Mouse (Mus musculus): ENCODE measurements at regions not wholly inside any gene's neighbourhood (a gene's known extent, or its start where the extent isn't known, plus 50 kb on each side); places are given as distances from the start of the nearest gene placed in this dataset.

DNA sequence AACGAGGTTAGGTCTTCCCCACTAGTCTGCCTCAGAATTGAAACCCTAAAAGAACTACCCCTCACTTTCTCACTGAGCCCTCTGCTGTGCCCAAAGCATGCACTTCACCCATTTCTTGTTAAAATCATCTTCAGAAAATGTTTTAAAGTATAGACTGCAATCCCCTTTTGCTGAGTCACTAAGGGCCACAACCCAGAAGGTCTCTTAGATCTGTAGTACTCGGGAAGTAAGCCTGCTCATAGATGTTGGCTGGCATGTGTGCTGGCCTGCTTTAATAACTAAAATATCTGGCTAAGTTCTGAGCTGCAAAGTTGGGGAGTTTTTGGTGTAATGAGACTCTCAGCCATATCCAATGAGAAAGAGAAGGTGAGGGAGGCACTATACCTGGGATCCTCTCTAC, 329.9 kb downstream of the Insc start:
- DNase-seq (ENCODE audit: low spot score in 2 of 2), result no peak

DNA sequence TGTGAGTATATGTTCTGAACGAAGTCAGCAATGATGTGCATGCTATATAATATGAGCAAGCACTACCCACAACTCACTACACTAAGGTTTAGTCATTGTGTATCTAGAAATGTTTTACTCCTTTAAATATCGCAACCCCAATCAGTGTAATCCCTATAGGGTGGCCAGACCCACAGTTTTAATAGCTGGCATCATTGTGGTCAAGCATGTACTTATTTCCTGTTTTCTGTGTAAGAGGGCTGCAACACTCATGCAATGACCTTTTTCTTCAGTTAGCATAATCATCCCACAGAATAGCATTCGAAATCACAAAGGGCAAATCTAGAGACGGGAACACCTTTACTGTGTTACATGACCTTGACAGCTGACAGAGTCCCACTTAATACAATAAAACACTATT, 333.3 kb downstream of the Insc start:
- DNase-seq (ENCODE audit: low spot score in 2 of 2), result no peak

DNA sequence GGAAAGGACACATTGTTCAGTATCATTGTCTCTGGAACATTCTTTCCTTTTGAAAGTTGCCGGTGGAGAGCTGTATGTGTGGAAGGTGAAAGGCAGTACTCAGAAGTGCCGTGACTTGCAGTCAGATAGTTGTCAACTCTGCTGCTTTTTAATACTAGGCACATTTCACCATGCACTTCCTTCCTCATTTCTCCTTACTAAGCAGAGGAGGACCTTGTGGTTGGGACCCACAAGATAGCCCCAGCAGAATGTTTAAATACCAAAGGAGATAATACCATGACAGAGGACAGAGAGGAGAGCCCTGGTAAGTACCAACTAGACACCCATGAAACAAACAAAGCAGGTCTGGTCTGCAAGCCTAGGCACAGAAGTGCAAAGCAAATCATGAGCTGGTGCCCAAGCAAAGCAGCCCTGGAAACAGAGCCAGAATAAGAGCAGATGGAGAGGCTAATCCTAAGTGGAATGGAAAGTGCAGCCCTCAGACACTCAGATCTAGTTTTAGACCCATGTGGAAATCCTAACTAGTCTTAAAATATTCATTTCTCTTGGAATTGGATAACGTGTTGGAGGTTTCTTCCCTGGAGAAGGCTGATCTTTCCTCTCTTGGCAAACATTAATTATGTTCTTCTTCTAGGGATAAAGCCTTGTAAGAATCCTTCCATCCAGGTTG, 341.4 kb downstream of the Insc start:
- no peak for DNase-seq (ENCODE audit: low spot score in 2 of 2)

DNA sequence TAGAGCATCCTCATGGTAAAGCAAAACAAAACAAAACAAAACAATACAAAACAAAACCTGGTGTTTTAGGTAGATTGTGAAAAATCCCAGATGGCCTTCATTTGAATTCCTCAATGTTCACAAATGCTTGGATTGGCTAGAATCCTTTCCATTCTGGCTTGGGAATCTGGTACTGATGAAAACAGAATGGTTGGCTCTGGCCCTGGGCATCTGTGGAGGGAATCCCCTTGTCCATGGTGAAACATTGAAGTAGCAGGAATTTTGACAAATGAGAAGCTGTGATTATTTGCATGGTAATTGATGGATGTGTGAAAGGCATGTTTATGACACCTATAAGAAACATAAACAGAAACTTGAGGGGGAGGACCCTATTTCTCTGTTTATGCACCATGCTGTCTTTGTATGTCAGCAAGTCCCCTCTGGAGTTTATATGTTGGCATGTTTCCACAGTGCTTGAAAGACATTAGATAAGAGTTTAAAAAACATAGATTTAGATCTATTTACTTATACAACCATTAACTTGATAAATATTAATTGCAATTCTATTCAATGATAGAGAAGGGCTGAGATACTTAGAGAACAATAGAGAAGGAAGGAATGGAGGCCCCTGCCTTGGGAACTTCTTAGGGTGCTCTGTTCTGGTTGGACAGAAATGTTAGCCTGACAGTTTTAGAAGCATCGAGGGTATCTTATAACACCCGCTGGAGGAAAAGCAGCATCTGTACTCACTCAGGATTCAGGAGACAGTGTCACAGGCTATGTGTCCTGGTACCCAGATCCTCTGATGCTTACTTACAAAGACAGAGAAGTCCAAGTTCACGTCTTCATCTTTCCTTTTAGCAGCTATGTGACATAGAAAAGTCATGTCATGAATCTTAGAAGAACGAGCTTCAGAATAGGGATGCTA, 343.3 kb downstream of the Insc start:
- DNase-seq (ENCODE audit: low spot score in 2 of 2), result no peak

DNA sequence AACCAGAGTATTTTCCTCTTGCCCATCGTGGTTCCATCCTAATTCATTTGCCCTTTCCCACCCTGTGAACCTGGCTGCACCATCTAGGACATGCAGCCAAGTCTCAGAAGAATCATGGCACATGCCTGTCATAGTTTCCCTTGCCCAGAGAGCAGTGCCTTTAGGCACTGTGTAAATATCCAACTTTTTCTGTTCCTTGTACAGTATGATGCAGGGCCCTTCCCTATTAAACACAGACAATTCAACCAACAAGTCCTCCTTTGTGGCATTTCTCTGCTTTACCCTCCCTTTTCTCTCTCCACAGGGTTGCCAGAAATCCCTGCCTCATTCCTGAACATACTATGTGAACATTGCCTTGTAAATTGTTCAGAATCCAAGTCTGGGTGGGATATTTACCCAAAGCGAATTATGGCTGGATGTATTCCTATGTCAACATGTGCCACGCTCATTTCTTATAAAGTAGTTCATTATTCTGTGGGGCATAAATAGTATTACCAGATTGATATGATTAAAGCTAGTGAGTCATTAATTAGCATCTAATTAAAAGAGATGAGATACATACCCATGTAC, 349.1 kb downstream of the Insc start:
- DNase-seq (ENCODE audit: low spot score in 2 of 2), result no peak

DNA sequence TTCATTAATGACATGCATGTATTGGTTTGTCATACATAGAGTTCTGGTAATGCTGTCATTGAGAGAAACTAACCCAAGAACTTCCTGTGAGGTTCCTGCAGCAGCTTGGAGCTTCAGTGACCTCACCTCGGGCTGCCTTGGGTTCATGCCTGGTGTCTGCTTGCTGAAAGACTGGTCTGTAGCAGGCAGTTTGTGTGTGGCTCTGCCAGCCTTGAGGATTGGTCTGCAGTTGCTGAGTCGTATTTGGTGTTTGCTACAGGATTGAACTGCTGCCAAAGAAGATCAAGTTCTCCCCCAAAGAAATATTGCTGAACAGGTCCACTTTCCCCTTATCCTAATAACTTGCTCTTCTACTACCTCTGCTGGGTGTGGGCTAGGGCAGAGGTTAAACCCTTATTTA, 362.5 kb downstream of the Insc start:
- DNase-seq (ENCODE audit: low spot score in 2 of 2), result no peak

DNA sequence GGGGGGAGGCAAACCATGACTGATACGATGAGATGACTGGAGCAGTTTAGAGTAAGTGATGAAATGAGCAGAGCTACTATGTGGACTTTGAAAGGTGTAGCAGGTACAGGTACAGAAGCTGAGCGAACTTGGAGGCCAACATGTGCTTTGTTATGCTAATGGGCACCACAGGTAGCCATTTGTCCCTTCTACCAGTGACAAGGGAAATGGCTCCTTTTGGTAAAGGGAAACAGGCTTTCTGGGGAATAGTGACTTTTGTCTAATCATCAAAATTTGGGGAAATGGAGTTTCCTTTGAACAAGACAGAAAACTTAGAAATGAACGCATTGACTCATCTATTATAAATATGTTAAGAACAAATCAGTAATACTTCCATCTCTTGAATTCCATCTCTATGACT, 368.8 kb downstream of the Insc start:
- no peak for DNase-seq (ENCODE audit: low spot score in 2 of 2)

DNA sequence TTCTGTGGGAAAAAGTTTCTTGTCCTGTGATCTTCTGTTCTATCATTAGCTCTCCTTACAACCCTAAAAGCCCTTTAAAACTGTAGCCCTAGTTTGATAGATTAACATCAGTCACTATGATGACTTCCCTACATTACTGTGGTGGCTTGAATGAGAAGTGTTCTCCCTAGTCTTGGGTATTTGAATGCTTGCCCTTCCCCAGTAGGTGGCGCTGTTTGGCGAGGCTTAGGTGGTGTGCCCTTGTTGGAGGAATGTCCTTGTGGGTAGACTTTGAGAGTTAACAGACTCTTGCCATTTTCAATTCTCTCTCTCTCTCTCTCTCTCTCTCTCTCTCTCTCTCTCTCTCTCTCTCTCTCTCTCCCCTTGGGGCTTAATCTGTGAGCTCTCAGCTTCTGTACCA, 379.8 kb downstream of the Insc start:
- no peak for DNase-seq (ENCODE audit: low spot score in 2 of 2)

DNA sequence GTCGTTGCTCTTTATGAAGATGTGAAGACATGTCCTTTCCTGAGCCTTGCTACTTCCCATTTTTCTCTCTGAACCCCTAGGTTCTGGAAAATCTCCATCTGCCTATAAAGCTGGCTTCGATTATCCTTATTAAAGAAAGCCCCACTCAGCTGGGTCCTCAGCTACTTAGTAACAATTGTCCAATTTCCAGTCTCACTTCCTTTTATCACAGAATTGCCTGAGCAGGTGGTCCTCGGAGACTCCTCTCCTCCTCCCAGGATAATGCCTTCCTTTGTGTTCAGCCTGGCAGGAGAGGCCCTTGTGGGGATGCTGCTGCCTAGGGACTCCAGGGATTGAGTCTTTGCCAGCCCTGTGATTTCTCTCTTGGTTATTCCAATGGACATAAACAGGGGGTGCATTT, 385.5 kb downstream of the Insc start:
- no peak for DNase-seq (ENCODE audit: low spot score in 2 of 2)

DNA sequence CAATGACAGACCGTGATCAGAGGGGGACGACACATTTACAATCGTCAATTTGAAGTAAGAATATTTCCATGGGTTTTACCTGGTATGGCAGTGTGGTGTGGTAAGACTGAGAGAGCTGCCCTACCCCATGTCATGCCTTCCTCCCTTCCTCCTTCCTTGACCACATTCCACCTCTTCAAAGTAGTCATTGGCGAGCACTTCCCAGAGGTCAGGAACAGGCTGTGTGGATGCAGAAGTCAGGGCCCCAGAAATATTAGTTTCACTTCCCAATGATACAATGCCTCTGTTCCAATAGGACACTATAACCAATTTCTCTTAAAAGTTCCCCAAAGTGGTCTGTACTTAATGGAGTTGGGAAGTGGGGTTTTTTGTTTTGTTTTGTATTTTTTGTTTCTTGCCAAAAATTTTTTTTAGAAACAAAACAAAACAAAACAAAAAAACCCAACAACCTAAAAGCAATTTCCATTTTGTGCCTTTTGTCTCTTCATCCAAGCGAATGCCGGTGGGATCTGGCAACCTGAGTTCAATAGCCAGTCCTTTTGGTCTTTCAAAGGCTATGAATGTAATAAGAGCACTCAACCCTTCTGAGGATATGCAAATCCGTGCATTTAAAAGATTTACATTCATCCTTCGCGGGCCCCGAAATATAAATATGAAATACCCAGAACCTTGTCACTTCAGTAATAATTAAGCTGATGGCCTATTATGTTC, 387.9 kb downstream of the Insc start:
- DNase-seq (ENCODE audit: low spot score in 2 of 2), result no peak

DNA sequence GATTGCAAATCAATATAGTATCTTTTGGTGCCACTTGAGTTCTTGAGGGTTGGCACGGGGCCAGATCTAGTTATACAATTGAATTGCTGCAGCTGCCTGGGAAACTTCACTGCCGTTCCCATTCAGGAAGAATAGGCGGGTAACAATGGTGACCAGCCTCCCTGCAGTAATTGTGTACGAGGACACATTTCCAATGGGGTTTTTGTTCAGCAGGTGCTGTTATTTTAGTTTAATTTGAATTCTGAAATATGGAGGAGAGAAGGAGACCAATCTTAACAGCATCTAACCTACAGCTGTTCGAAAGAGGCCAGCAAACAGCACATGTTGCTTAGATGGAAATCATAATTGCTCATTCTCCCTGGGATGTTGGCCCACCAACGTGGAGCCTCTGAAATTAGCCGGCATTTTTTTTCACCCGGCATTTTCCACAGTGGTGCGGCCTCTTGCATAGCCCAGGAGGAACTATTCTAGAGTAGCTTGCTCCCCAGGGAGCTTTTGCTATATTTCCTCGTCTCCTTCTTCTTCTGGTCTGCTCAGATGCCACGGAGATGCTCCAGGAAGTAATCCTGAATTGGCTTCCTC, 388.6 kb downstream of the Insc start:
- DNase-seq (ENCODE audit: low spot score in 2 of 2), result peak in 1 of 2 experiments; percentile 9

DNA sequence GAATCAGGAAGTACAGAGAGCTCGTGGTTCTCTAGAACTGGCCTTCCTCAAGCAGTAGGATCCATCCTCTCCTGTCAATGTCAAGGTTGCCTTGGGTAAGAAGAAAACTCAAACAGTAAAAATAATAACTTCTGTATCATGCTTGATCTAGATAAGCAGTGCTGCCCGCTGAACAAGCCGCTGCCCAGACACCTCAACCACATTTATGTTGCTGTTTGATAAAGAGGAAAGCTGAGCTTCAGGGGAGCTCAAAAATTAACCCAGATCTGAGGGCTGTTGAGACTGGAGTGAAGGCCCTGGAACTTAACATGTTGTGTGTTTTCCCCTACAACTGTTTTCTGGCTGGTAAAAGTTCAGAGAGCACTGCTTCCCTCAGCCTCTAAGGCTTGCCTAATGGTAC, 389.1 kb downstream of the Insc start:
- no peak for DNase-seq (ENCODE audit: low spot score in 2 of 2)

DNA sequence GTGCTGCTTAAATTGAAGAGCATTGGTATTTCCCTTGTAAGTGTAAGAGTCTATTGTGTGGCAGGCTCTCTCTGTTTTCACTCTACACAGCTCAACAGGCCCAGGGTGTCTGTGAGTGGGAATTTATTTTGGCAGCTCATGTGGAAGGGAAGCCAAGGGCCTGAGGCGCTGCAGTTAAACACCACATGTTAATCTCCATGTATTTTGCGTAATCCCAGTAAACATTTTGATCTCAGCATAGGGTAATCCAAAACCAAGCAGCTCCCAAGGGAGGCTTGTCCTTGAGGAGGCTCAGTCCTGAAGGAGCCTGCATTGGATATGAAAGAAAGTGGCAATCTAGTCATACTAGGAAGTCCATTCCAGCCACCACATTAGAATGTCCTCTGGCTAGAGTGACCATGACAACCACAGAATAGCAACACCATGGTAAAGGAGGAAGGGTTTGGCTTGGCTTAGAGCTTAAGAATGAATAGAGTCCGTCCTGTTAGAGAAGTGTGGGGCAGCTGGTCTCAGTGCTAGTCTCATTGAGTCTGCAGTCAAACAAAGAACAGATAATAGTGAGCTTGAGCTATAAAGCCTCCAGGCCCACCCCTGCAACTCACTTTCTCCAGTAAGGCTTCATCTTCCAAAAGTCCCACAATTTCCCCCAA, 391.6 kb downstream of the Insc start:
- peak in 1 of 2 experiments; percentile 40 for DNase-seq (ENCODE audit: low spot score in 2 of 2)

DNA sequence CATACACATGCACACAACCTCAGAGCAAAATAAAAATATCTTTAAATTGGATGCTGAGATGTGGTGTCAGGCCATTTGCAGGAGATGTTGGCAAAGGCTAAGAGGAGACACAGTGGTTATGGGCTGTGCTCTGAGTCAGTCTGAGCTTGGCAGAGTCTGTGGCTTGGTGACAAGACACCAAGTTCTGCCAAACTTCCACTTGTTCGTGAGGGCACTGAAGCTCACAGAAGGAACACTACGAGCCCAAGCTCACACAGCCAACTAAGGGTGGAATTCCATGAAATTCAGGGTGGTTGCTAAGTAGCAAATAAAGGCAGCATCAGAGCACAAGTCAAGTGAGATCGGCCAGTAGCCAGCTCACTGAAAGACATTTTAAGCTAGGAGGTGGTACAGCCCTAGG, 396.8 kb downstream of the Insc start:
- peak in 1 of 2 experiments; percentile 7 for DNase-seq (ENCODE audit: low spot score in 2 of 2)

DNA sequence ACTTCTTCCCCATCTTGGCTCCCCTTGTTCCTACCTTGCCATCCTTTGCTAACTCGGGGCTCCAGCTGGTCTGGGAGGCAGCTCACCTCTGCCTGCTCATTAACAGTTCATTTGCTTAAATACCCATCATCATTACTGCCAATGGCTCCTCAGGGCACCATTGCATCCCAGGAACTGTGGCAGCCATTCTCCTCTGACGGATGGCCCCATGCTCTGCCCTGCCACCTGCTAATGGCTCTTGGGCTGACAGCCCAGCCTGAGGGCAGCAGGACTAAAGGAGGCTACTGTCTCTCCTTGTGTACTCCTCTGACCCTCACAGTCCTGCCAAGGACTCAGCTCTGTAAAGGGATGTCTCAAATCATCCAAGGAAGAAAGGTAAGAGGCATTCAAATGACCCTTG, 398.7 kb downstream of the Insc start:
- DNase-seq (ENCODE audit: low spot score in 2 of 2), result no peak

DNA sequence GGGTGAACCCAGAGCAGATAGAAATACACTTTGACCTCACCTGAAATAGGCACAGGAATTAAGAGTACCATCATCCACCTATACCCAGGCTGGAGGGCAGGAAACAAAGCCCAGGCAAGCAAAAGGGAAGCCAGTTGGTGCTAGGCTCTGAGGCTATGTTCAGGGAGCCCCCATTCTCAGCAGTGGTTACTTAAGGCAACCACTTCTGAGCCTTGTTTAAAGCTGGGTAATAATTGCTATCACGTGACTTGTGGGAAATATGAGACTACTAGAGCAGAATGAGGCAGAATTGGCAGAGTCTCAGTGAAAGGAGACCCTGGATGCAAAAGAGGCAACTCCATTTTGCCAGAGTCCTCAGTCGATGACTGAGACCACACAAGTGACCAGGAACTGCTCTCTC, 401.5 kb downstream of the Insc start:
- no peak for DNase-seq (ENCODE audit: low spot score in 2 of 2)

DNA sequence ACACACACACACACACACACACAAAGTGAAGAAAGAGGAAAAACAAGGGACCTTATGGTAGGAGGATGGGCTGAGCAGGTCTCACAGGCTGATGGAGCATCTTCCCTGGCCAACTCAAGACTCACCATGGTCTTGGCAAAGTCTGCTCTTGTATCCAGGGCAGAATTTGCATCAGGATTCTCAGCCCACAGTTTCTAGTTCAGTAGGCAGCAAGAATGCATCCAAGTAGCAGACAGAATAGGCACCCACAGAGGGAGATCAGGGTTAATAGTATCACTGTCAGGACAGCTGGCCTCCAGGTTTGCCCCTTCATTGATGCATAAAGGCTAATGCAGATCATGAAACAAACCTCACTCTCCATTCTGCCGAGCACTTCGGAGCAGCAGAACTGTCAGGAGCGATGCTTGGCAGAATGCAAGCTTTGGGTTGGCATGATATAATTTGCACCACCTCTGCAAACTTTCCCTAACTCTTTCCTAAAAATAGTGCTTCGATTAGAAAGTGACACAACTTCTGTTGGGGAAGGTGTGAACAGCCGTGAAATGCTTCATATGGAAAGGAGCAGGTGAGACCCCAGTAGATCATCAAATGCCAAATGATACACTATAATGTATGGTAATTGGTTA, 404.0 kb downstream of the Insc start:
- DNase-seq (ENCODE audit: low spot score in 2 of 2), result no peak

DNA sequence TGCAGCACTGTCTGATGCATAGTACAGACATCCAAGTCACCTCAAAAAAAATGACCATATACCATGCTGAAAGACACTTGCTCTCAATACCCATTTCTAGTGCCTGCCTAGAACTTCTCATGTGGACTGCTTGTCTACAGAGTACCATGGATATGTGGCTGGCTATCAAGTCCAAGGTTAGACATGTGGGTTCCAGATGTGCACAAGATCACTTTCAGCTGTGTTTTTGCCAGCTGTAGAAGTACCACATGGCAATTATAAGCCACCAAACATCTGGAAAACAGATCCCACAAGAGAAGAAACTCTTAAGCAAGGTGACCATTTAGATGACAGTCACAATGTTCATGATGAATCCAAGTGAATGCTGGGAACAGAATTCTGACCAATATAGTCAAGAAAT, 409.8 kb downstream of the Insc start:
- no peak for DNase-seq (ENCODE audit: low spot score in 2 of 2)

DNA sequence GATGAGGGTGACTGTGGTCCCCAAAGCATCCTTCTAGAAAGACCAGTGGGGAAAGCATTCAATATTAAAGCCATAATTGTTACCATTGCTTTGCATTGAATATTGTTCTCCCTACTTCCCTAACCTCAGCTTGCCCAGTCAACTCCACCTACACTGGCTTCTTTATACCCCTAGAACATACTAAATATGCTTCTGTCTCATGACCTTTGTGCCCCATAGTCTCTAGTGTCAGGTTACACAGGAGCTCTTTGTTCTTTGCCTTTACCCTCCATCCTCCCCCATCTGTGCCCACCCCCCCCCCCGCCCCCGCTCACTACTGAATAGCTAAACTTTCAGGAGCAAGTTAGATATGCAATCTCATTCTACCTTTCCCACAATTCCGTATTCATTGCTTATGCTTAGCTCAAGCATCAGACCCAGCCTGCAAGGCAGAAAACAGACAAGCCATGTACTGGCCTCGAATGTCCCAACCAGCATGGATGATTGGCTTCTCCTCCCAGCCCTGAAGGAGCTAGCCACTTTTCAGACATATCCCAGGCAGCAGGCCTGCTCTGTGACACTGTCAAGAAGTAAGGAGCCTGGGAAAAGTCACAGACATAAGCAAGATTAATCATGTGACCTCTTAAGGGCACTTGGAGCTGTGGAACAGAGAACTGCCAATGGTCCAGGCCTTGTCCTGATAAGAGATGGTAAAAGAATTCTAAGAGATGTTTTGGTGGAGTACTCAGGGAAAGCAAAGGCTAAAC, 410.4 kb downstream of the Insc start:
- DNase-seq (ENCODE audit: low spot score in 2 of 2), result no peak

DNA sequence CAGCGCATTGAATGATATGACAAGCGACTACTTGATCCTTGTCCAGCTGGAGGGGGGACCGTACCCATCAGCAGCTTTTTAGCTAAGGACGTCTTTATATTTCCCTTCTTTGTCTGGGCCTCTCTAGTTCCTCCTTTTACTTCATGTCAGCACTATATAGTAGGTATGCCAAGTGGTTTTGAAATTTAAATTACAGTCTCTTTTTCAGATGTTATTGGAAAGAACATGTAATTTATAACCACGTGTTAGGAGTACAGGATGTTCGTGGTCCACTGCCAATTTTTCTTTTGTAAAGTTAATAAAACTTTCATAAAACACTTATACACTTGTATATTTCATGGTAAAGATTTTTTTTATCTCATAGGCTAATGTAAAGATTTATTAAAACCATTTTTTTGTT, 426.5 kb downstream of the Insc start:
- no peak for DNase-seq (ENCODE audit: low spot score in 2 of 2)

All from layer of hippocampus, adult 18-20 months (tissue).